Mouse (Mus musculus): ENCODE results near the gene Wdr43.

- TF ChIP-seq MYOD1 (IDR thresholded peaks at IDR 0.05; ENCODE audit: control insufficient read depth, insufficient read length, low read depth) = no peak
- no peak for TF ChIP-seq USF1 (IDR thresholded peaks at IDR 0.05; ENCODE audit: low read depth)
- TF ChIP-seq CTCF (IDR thresholded peaks at IDR 0.05; ENCODE audit: control insufficient read depth, insufficient read depth, insufficient read length) = no peak
- TF ChIP-seq CEBPB (IDR thresholded peaks at IDR 0.05; ENCODE audit: low read depth) = no peak
- no peak for TF ChIP-seq MAX (IDR thresholded peaks at IDR 0.05)
- TF ChIP-seq MYOG (IDR thresholded peaks at IDR 0.05; ENCODE audit: control insufficient read depth, extremely low read depth, insufficient read length) = no peak
- TF ChIP-seq FOSL1 (IDR thresholded peaks at IDR 0.05; ENCODE audit: insufficient read depth, low read length, poor library complexity, severe bottlenecking) = no peak
Measured at GRCm38 (mm10) chr17:71636786-71637185, 21.1 kb downstream of the Wdr43 start.

Data from C2C12 (cell line).